8 mouse cellular contexts compared by ENCODE assay signal in the genomic region with DNA sequence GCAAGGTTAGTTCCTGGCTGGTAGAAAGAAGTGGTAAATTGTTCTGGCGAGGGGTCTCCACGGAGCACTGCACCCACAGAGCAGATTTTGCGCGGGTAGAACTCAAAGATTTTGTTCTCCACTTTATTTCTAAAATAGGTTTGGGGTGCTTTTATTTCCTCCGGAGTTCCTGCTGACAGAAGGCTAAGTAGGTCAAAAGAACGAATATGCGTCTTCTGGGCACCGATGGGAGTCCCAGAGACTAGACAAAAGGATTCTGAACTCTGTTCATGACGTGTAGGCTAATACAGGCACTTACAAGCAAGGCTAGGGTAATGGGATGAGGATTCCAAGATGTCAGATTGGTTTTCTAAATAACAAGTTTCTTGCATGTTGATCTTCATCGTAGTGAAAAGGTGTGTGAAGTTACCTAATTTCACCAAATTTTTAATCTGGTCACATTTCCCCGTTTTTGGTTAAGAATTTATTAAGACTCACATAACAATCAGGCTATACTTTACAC. TPM values are rescaled to one million over a fixed set of nuclear protein-coding genes. Genes with fewer than 3 reads are reported as not detected.
DNase-seq lines count a peak whose midpoint lies in the region; ATAC-seq and TF ChIP-seq lines count a peak whose summit lies in the region.

No protein-coding gene starts in this region.

- WGBS in heart, embryonic 16.5 days: 4% methylated on average over 11 of the region's 11 CpGs
- whole genome bisulfite sequencing in midbrain, embryonic 11.5 days: 5% methylated on average over 11 of the region's 11 CpGs

- no peak for ATAC-seq in heart, embryonic 16.5 days (replicated peaks; ENCODE audit: extremely low read depth, insufficient read depth, low FRiP score)
- no peak for ATAC-seq in midbrain, embryonic 11.5 days (ENCODE audit: low FRiP score)

- peak overlapping the region; percentile 98 for H3K9ac ChIP-seq in heart, embryonic 16.5 days (ENCODE audit: low read length)
- H3K9ac ChIP-seq in ES-E14 (ENCODE audit: insufficient read depth, low read depth, low read length, poor library complexity, severe bottlenecking): peak overlapping the region; percentile 99
- peak overlapping the region; percentile 97 for H3K9ac ChIP-seq in midbrain, embryonic 11.5 days (ENCODE audit: low read length)

- H3K4me2 ChIP-seq in heart, embryonic 16.5 days (ENCODE audit: low read depth, low read length): peak overlapping the region; percentile 75
- peak overlapping the region; percentile 72 for H3K4me2 ChIP-seq in midbrain, embryonic 11.5 days

- no peaks in the 10 kb centered on the region for H3K9me3 ChIP-seq in heart, embryonic 16.5 days (replicated peaks; ENCODE audit: control insufficient read depth, low read length)
- no peaks in the 10 kb centered on the region for H3K9me3 ChIP-seq in ES-E14 (ENCODE audit: control insufficient read depth, insufficient read depth, low read depth, low read length)
- no peaks in the 10 kb centered on the region for H3K9me3 ChIP-seq in midbrain, embryonic 11.5 days (ENCODE audit: control insufficient read depth, low read length)

- peak overlapping the region; percentile 81; the same call in 1 of the 2 replicates for H3K27ac ChIP-seq in heart, embryonic 16.5 days (ENCODE audit: low read length)
- peak overlapping the region; percentile 94 for H3K27ac ChIP-seq in ES-E14 (ENCODE audit: insufficient read depth, low read depth, low read length, poor library complexity, severe bottlenecking)
- H3K27ac ChIP-seq in midbrain, embryonic 11.5 days (ENCODE audit: low read depth, low read length): peak overlapping the region; percentile 76; the same call in 1 of the 2 replicates

- peaks cover 22% of the 10 kb centered on the region for H3K4me1 ChIP-seq in heart, embryonic 16.5 days (ENCODE audit: control insufficient read depth, insufficient read depth, low read length)
- H3K4me1 ChIP-seq in ES-E14 (ENCODE audit: control insufficient read depth in 2 of 2, insufficient read depth in 2 of 2, low read length in 2 of 2, poor library complexity in 1 of 2): peaks cover 0 to 4% of the 10 kb centered on the region in 2 experiments; a peak in 1 of 4 replicates
- H3K4me1 ChIP-seq in midbrain, embryonic 11.5 days (ENCODE audit: control insufficient read depth, insufficient read depth, low read length): peaks cover 22% of the 10 kb centered on the region

- no peaks in the 10 kb centered on the region for H3K27me3 ChIP-seq in heart, embryonic 16.5 days (ENCODE audit: control insufficient read depth, insufficient read depth, low read length)
- H3K27me3 ChIP-seq in midbrain, embryonic 11.5 days (ENCODE audit: control insufficient read depth, insufficient read depth, low read length): no peaks in the 10 kb centered on the region

- intact Hi-C loops in heart, postnatal 25 days (cut with DNase I): loop anchor here (2.0 kb wide), 2 partner anchors 20 to 44 kb away; a partner anchor contains a TSS

- H3K36me3 ChIP-seq in heart, embryonic 16.5 days (ENCODE audit: control insufficient read depth, insufficient read depth): peaks cover 18% of the 10 kb centered on the region
- H3K36me3 ChIP-seq in ES-E14 (ENCODE audit: control insufficient read depth, insufficient read depth, low read length, poor library complexity, severe bottlenecking): peaks cover 18% of the 10 kb centered on the region
- peaks cover 8% of the 10 kb centered on the region; the same call in 1 of the 2 replicates for H3K36me3 ChIP-seq in midbrain, embryonic 11.5 days (ENCODE audit: control insufficient read depth, insufficient read depth, low read length)

- H3K4me3 ChIP-seq in heart, embryonic 16.5 days (ENCODE audit: low read length): peak overlapping the region; percentile 94
- peak overlapping the region; percentile 76 to 96 for H3K4me3 ChIP-seq in ES-E14 (ENCODE audit: insufficient read depth in 1 of 2, low read depth in 1 of 2, low read length in 2 of 2, poor library complexity in 1 of 2, severe bottlenecking in 1 of 2)
- peak overlapping the region; percentile 86 for H3K4me3 ChIP-seq in midbrain, embryonic 11.5 days (ENCODE audit: low read depth, low read length)

- in situ Hi-C loops in ES-E14 (cut with MboI; ENCODE audit: low sequenced_read_pairs in 2 of 2, unreplicated experiment in 2 of 2): no loop called here

- no peak for DNase-seq in heart, postnatal 25 days (ENCODE audit: low spot score)
- no peak for DNase-seq in ES-E14 (ENCODE audit: low read depth, low spot score)
- DNase-seq in forelimb bud, embryonic 11.5 days (ENCODE audit: low read depth, low spot score): peak; percentile 11
- DNase-seq in midbrain, embryonic 11.5 days (ENCODE audit: low spot score, missing footprints): peak; percentile 91
- no peak for DNase-seq in cerebellum, adult 18-20 months
- DNase-seq in urinary bladder, postnatal 36 days (ENCODE audit: low spot score in 2 of 2): no peak
- DNase-seq in cerebellum, postnatal 36 days: no peak

TF ChIP-seq in ES-E14, 5 proteins besides CTCF, POLR2A, EP300 and RAD21:
- no peak for TF ChIP-seq ZC3H11A (IDR thresholded peaks at IDR 0.05; ENCODE audit: borderline replicate concordance, low read depth, low read length)
- 0 out of 2 replicates have a peak, but pooled peaks have one; percentile 11 for TF ChIP-seq CHD2 (IDR thresholded peaks at IDR 0.05; ENCODE audit: low read depth, low read length)
- TF ChIP-seq HCFC1 (IDR thresholded peaks at IDR 0.05; ENCODE audit: borderline replicate concordance, insufficient read depth, low read length): 0 out of 2 replicates have a peak, but pooled peaks have one; percentile 16
- TF ChIP-seq MAFK (IDR thresholded peaks at IDR 0.05; ENCODE audit: insufficient read depth, low read depth, low read length): no peak
- TF ChIP-seq ZNF384 (IDR thresholded peaks at IDR 0.05; ENCODE audit: low read depth, low read length): no peak
TF ChIP-seq in ES-E14: peak in this region for 2.

RNA-seq across cellular contexts. Expression of a gene that starts 0.8 kb away (rescaled TPM):
- 88.2 and 90.3 TPM in 2 replicates for polyA plus RNA-seq in heart, embryonic 16.5 days (2015; fragmentation: Nextera tagmentation; extraction: Ambion mirVana)
- 10 to 100 TPM; 13.2 to 16.2 TPM for total RNA-seq in heart, postnatal 25 days (2021)
- 124 and 133 TPM in 2 replicates for total RNA-seq in ES-E14 (2012; rRNA removed)
- 196 and 215 TPM in 2 replicates for polyA plus RNA-seq in midbrain, embryonic 11.5 days (2014; fragmentation: Nextera tagmentation; extraction: Ambion mirVana)

RNA-seq across cellular contexts. Expression of a gene that starts 1.1 kb away (rescaled TPM):
- polyA plus RNA-seq in heart, embryonic 16.5 days (2015; fragmentation: Nextera tagmentation; extraction: Ambion mirVana): 49.2 and 55.6 TPM in 2 replicates
- under 1 TPM; 0.36 to 0.44 TPM for total RNA-seq in heart, postnatal 25 days (2021)
- total RNA-seq in ES-E14 (2012; rRNA removed): 108 TPM in 2 replicates
- 66.1 and 67.2 TPM in 2 replicates for polyA plus RNA-seq in midbrain, embryonic 11.5 days (2014; fragmentation: Nextera tagmentation; extraction: Ambion mirVana)

RNA-seq across cellular contexts. Expression of a gene that starts 20.8 kb away (rescaled TPM):
- 150 and 163 TPM in 2 replicates for polyA plus RNA-seq in heart, embryonic 16.5 days (2015; fragmentation: Nextera tagmentation; extraction: Ambion mirVana)
- total RNA-seq in heart, postnatal 25 days (2021): 100 to 1,000 TPM; 440 to 448 TPM
- total RNA-seq in ES-E14 (2012; rRNA removed): 202 and 252 TPM in 2 replicates
- 47.9 and 61.1 TPM in 2 replicates for polyA plus RNA-seq in midbrain, embryonic 11.5 days (2014; fragmentation: Nextera tagmentation; extraction: Ambion mirVana)

RNA-seq across cellular contexts. Expression of a gene that starts 39.3 kb away (rescaled TPM):
- polyA plus RNA-seq in heart, embryonic 16.5 days (2015; fragmentation: Nextera tagmentation; extraction: Ambion mirVana): 128 and 144 TPM in 2 replicates
- total RNA-seq in heart, postnatal 25 days (2021): 100 to 1,000 TPM in 1 of 2 experiments, 10 to 100 TPM in 1; 98.4 to 101 TPM
- 81.1 and 86.3 TPM in 2 replicates for total RNA-seq in ES-E14 (2012; rRNA removed)
- 107 and 111 TPM in 2 replicates for polyA plus RNA-seq in midbrain, embryonic 11.5 days (2014; fragmentation: Nextera tagmentation; extraction: Ambion mirVana)

Comparison
In these comparisons a context has a peak if more than half of its experiments do, and no peak if none do; other contexts are left out.
1. DNase-seq: peak in forelimb bud, embryonic 11.5 days (single experiment) and midbrain, embryonic 11.5 days (single experiment); none in heart, postnatal 25 days (single experiment), ES-E14 (single experiment), cerebellum, adult 18-20 months (0 of 2), urinary bladder, postnatal 36 days (0 of 2) and cerebellum, postnatal 36 days (0 of 2).
2. RNA of a gene that starts 1.1 kb away (total RNA-seq): 108 TPM in ES-E14; 0.36 to 0.44 TPM in heart, postnatal 25 days; every median in the first group is over 10 times any median in the second.
3. Peak in every context shown above with its lines, with median percentiles within 50 percentile points of each other: H3K27ac ChIP-seq, H3K4me3 ChIP-seq and H3K9ac ChIP-seq.